8 mouse cellular contexts compared by ENCODE assay signal in genomic region chr2:28917518-28918361, GRCm38 (mm10). TPM values are rescaled to one million over a fixed set of nuclear protein-coding genes. Genes with fewer than 3 reads are reported as not detected.
DNase-seq lines count a peak whose midpoint lies in the region; ATAC-seq lines count a peak whose summit lies in the region.

No protein-coding gene starts in this region.

- 1% methylated on average over 73 of the region's 73 CpGs for WGBS in liver, embryonic 11.5 days
- under 1% methylated on average over 71 of the region's 73 CpGs for WGBS in hindbrain, embryonic 16.5 days
- WGBS in neural tube, embryonic 12.5 days = under 1% methylated on average over 73 of the region's 73 CpGs

- ATAC-seq in liver, embryonic 11.5 days (replicated peaks; ENCODE audit: low FRiP score) = no peak
- no peak for ATAC-seq in hindbrain, embryonic 16.5 days
- ATAC-seq in neural tube, embryonic 12.5 days (ENCODE audit: low FRiP score, low read depth) = peak; percentile 44; the same call in 1 of the 2 replicates

- DNase-seq in liver, embryonic 11.5 days (ENCODE audit: low spot score) = no peak
- no peak for DNase-seq in liver
- peak; percentile 59 for DNase-seq in embryo, embryonic 9.5 days (ENCODE audit: extremely low spot score)
- no peak for DNase-seq in MN1 (ENCODE audit: low spot score)
- DNase-seq in thymus, postnatal 10 days (ENCODE audit: low spot score in 2 of 2) = no peak
- no peak for DNase-seq in left cerebral cortex, adult 8-10 months (ENCODE audit: low spot score in 2 of 2)

- H3K27ac ChIP-seq in liver, embryonic 11.5 days (ENCODE audit: low read depth, low read length) = no peak overlapping the region
- peak overlapping the region; percentile 66 for H3K27ac ChIP-seq in hindbrain, embryonic 16.5 days (ENCODE audit: low read depth, low read length)
- 0 out of 2 replicates have a peak overlapping the region, but pooled peaks have one; percentile 7 for H3K27ac ChIP-seq in neural tube, embryonic 12.5 days

- H3K36me3 ChIP-seq in liver, embryonic 11.5 days (ENCODE audit: control insufficient read depth, insufficient read depth, low read length) = no peaks in the 10 kb centered on the region
- no peaks in the 10 kb centered on the region for H3K36me3 ChIP-seq in hindbrain, embryonic 16.5 days (ENCODE audit: control insufficient read depth, insufficient read depth, low read length)
- no peaks in the 10 kb centered on the region for H3K36me3 ChIP-seq in neural tube, embryonic 12.5 days

- H3K4me2 ChIP-seq in liver, embryonic 11.5 days = peak overlapping the region; percentile 36
- H3K4me2 ChIP-seq in hindbrain, embryonic 16.5 days (ENCODE audit: low read length) = peak overlapping the region; percentile 47
- peak overlapping the region; percentile 57 for H3K4me2 ChIP-seq in neural tube, embryonic 12.5 days (replicated peaks)

- peak overlapping the region; percentile 14 for H3K4me3 ChIP-seq in liver, embryonic 11.5 days (ENCODE audit: low read depth, low read length)
- H3K4me3 ChIP-seq in hindbrain, embryonic 16.5 days (ENCODE audit: low read length) = peak overlapping the region; percentile 35
- peak overlapping the region; percentile 32 for H3K4me3 ChIP-seq in neural tube, embryonic 12.5 days

- peaks cover 91% of the 10 kb centered on the region for H3K27me3 ChIP-seq in liver, embryonic 11.5 days (replicated peaks; ENCODE audit: control insufficient read depth, insufficient read depth, low read length)
- H3K27me3 ChIP-seq in hindbrain, embryonic 16.5 days (replicated peaks; ENCODE audit: control insufficient read depth, insufficient read depth, low read length) = peaks cover 70% of the 10 kb centered on the region
- peaks cover 96% of the 10 kb centered on the region for H3K27me3 ChIP-seq in neural tube, embryonic 12.5 days (replicated peaks)

- no peaks in the 10 kb centered on the region for H3K9me3 ChIP-seq in liver, embryonic 11.5 days (ENCODE audit: control insufficient read depth, low read length)
- no peaks in the 10 kb centered on the region for H3K9me3 ChIP-seq in hindbrain, embryonic 16.5 days (ENCODE audit: control insufficient read depth, low read length)
- H3K9me3 ChIP-seq in neural tube, embryonic 12.5 days = no peaks in the 10 kb centered on the region

- H3K9ac ChIP-seq in liver, embryonic 11.5 days (ENCODE audit: low read depth, low read length) = no peak overlapping the region
- peak overlapping the region; percentile 48 for H3K9ac ChIP-seq in hindbrain, embryonic 16.5 days (ENCODE audit: low read depth, low read length)
- peak overlapping the region; percentile 29; the same call in 1 of the 2 replicates for H3K9ac ChIP-seq in neural tube, embryonic 12.5 days

- H3K4me1 ChIP-seq in liver, embryonic 11.5 days (replicated peaks; ENCODE audit: control insufficient read depth, insufficient read depth, low read length) = 0 out of 2 replicates have a peak, but pooled peaks cover 2% of the 10 kb centered on the region
- peaks cover 4% of the 10 kb centered on the region for H3K4me1 ChIP-seq in hindbrain, embryonic 16.5 days (ENCODE audit: control insufficient read depth, insufficient read depth, low read depth, low read length)
- H3K4me1 ChIP-seq in neural tube, embryonic 12.5 days = peaks cover 13% of the 10 kb centered on the region

RNA-seq across cellular contexts. Expression of gene Barhl1, which starts 1.3 kb away (rescaled TPM):
- polyA plus RNA-seq in liver, embryonic 11.5 days (2014; fragmentation: Nextera tagmentation; extraction: Ambion mirVana) = not detected in 2 replicates
- polyA plus RNA-seq in hindbrain, embryonic 16.5 days (2015; fragmentation: Nextera tagmentation; extraction: Ambion mirVana) = 27.3 and 29.3 TPM in 2 replicates
- 13.5 and 17.4 TPM in 2 replicates for polyA plus RNA-seq in neural tube, embryonic 12.5 days (2016; fragmentation: Nextera tagmentation; extraction: Ambion mirVana)
- total RNA-seq in left cerebral cortex, adult 8-10 months (2022) = under 1 TPM in 2 of 4 experiments, not detected in 2; 0.14 to 0.55 TPM

Comparison
In these comparisons a context has a peak if more than half of its experiments do, and no peak if none do; other contexts are left out.
1. RNA of gene Barhl1, which starts 1.3 kb away (polyA plus RNA-seq): 27.3 to 29.3 TPM in hindbrain, embryonic 16.5 days and 13.5 to 17.4 TPM in neural tube, embryonic 12.5 days; not detected in liver, embryonic 11.5 days; every median in the first group is over 10 times any median in the second.
2. Peak in every context shown above with its lines, with median percentiles within 50 percentile points of each other: H3K4me2 ChIP-seq and H3K4me3 ChIP-seq.